Mouse (Mus musculus) hindbrain, embryonic 12.5 days (tissue): ENCODE measurements at regions not wholly inside any gene's neighbourhood (a gene's known extent, or its start where the extent isn't known, plus 50 kb on each side); places are given as distances from the start of the nearest gene placed in this dataset.
A peak's percentile ranks its signal among the peaks of the same experiment; 100 is the strongest.

ENCODE experiments used
- ATAC-seq: fragments of 200-750 bp; cut with Nextera tagmentation; 2 replicates; pipeline ENCODE4 v1.8.0; 2017; ENCODE audit warnings: moderate TSS enrichment; ENCODE audit not compliant: low FRiP score
- H3K27ac ChIP-seq: fragments of 300-500 bp; sonication (generic); 2 replicates; pipeline ENCODE4 v1.5.1; 2016; ENCODE audit warnings: mild to moderate bottlenecking
- H3K27me3 ChIP-seq: fragments of 300-500 bp; sonication (generic); 2 replicates; pipeline ENCODE4 v1.6.1; 2016; ENCODE audit warnings: mild to moderate bottlenecking
- H3K36me3 ChIP-seq: fragments of 300-500 bp; sonication (generic); 2 replicates; pipeline ENCODE4 v1.6.1; 2016; ENCODE audit warnings: mild to moderate bottlenecking
- H3K4me1 ChIP-seq: fragments of 300-500 bp; sonication (generic); 2 replicates; pipeline ENCODE4 v1.6.1; 2016
- H3K4me2 ChIP-seq: fragments of 300-500 bp; sonication (generic); replicated peaks from 2 replicates; pipeline ENCODE4 v1.6.1; 2016; ENCODE audit warnings: mild to moderate bottlenecking
- H3K4me3 ChIP-seq: fragments of 300-500 bp; sonication (generic); 2 replicates; pipeline ENCODE4 v1.5.1; 2016; ENCODE audit warnings: mild to moderate bottlenecking
- H3K9ac ChIP-seq: fragments of 300-500 bp; sonication (generic); 2 replicates; pipeline ENCODE4 v1.6.1; 2016; ENCODE audit warnings: mild to moderate bottlenecking, moderate library complexity
- H3K9me3 ChIP-seq: fragments of 300-500 bp; sonication (generic); replicated peaks from 2 replicates; pipeline ENCODE4 v1.6.1; 2016; ENCODE audit warnings: mild to moderate bottlenecking
- WGBS: fragments of 180-500 bp; shearing (Covaris S2); methylation state at CpG from one replicate; pipeline ENCODE4 v1.1.7; 2016; 5-methylcytosine and 5-hydroxymethylcytosine counted together

- no peak for ATAC-seq
- Histone ChIP-seq H3K9me3 (no peaks in the 10 kb centered on the region), H3K4me1 (peaks cover 31% of the 10 kb centered on the region), H3K4me3 (no peak overlapping the region), H3K36me3 (no peaks in the 10 kb centered on the region), H3K27ac (no peak overlapping the region), H3K9ac (no peak overlapping the region), H3K4me2 (no peak overlapping the region), H3K27me3 (no peaks in the 10 kb centered on the region)
- WGBS: 28% methylated on average over 10 of the region's 10 CpGs
Measured at GRCm38 (mm10) chr8:25389371-25389855, 565.2 kb upstream of the Adam5 start.

DNA sequence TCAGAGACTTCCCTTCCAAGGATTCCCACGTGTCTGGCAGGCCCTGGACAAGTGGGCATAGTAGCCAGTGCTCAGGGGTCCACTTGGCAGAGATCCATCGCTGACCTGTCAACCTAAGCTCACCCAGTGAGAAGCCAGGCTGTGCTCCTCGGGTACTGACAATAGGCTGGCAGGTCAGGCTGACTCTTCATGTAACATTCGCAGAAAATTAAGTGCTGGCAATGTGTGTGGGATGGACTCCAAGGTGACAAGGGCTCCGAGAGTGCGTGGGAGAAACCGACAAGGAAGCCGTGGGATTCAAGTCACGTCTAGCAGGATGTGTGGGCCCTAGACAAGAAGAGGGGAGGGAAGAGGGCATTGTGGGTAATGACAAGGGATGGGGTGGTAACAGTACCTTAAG lies 564.6 kb upstream of the Adam5 start:
- Histone ChIP-seq H3K4me3 (no peak overlapping the region), H3K27me3 (no peaks in the 10 kb centered on the region), H3K27ac (no peak overlapping the region), H3K4me2 (no peak overlapping the region), H3K4me1 (peaks cover 31% of the 10 kb centered on the region), H3K36me3 (no peaks in the 10 kb centered on the region), H3K9me3 (no peaks in the 10 kb centered on the region), H3K9ac (no peak overlapping the region)
- no peak for ATAC-seq
- 67% methylated on average over 9 of the region's 9 CpGs for WGBS

DNA sequence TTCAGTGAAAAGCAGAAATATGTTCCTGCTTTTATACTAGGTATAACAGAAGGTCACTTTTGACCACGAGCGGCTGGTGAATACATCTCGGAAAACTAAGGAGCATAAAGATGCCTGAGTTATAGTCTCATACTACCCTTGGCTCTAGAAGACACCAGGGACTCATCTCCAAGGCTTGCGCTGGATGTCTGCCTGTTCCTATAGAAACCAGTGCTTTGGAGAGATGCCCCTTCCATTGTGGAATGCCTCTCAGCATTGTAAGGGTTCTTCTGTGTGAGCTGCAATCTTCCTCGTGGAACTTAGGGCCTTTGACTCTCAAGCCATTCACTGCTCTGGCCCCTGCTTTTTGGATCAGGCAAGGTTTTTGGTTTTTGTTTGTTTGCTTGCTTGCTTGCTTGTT lies 561.0 kb upstream of the Adam5 start:
- peaks cover 14% of the 10 kb centered on the region for H3K4me1 ChIP-seq
- WGBS: 58% methylated on average over 5 of the region's 5 CpGs

DNA sequence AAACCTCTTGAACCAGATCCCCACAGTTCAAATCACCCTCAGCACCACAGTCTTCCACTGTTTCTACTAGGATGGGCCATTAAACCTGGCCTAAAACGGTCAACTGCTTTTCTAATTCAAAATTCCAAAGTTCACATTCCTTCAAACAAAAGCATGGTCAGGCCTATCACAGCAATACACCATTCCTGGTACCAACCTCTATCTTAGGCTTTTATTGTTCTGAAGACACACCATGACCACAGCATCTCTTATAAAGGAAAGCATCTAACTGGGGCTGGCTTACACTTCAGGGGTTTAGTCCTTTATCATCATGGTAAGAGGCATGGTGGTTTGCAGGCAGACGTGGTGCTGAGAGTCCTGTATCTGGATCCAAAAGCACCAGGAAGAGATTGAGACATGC lies 560.4 kb upstream of the Adam5 start:
- no peak for ATAC-seq
- no peak overlapping the region for H3K27ac ChIP-seq
- 66% methylated on average over 2 of the region's 2 CpGs for WGBS

More for the DNA sequence above, 561.0 kb upstream of the Adam5 start:
- Histone ChIP-seq H3K36me3 (no peaks in the 10 kb centered on the region), H3K9me3 (no peaks in the 10 kb centered on the region), H3K4me2 (no peak overlapping the region), H3K9ac (no peak overlapping the region), H3K27me3 (no peaks in the 10 kb centered on the region), H3K4me3 (no peak overlapping the region), H3K27ac (no peak overlapping the region)
- ATAC-seq: no peak

GRCm38 (mm10) chr8:25373276-25373675 lies 549.1 kb upstream of the Adam5 start:
- H3K36me3 ChIP-seq: no peaks in the 10 kb centered on the region
- peaks cover 8% of the 10 kb centered on the region for H3K4me1 ChIP-seq
- H3K4me3 ChIP-seq: no peak overlapping the region
- no peaks in the 10 kb centered on the region for H3K27me3 ChIP-seq
- H3K9me3 ChIP-seq: no peaks in the 10 kb centered on the region
- 81% methylated on average over 8 of the region's 8 CpGs for WGBS
- no peak overlapping the region for H3K9ac ChIP-seq
- ATAC-seq: no peak
- no peak overlapping the region for H3K27ac ChIP-seq
- H3K4me2 ChIP-seq: no peak overlapping the region

More for the DNA sequence above, 560.4 kb upstream of the Adam5 start:
- Histone ChIP-seq H3K9me3 (no peaks in the 10 kb centered on the region), H3K4me3 (no peak overlapping the region), H3K9ac (no peak overlapping the region), H3K4me1 (peaks cover 9% of the 10 kb centered on the region), H3K4me2 (no peak overlapping the region), H3K27me3 (no peaks in the 10 kb centered on the region), H3K36me3 (no peaks in the 10 kb centered on the region)

GRCm38 (mm10) chr8:25370947-25371346 lies 546.8 kb upstream of the Adam5 start:
- peaks cover 13% of the 10 kb centered on the region for H3K4me1 ChIP-seq
- H3K9ac ChIP-seq: no peak overlapping the region
- no peaks in the 10 kb centered on the region for H3K36me3 ChIP-seq
- no peak for ATAC-seq
- no peak overlapping the region for H3K27ac ChIP-seq
- WGBS: 42% methylated on average over 11 of the region's 11 CpGs
- H3K4me3 ChIP-seq: no peak overlapping the region
- H3K9me3 ChIP-seq: no peaks in the 10 kb centered on the region
- H3K27me3 ChIP-seq: no peaks in the 10 kb centered on the region
- H3K4me2 ChIP-seq: no peak overlapping the region

GRCm38 (mm10) chr8:25369331-25369730 lies 545.2 kb upstream of the Adam5 start:
- Histone ChIP-seq H3K36me3 (no peaks in the 10 kb centered on the region), H3K27ac (no peak overlapping the region), H3K27me3 (no peaks in the 10 kb centered on the region), H3K4me1 (peaks cover 13% of the 10 kb centered on the region), H3K4me2 (no peak overlapping the region), H3K9me3 (no peaks in the 10 kb centered on the region), H3K9ac (no peak overlapping the region), H3K4me3 (no peak overlapping the region)
- ATAC-seq: no peak
- WGBS: 90% methylated on average over 2 of the region's 2 CpGs

GRCm38 (mm10) chr8:25368561-25369091 lies 544.5 kb upstream of the Adam5 start:
- H3K27ac ChIP-seq: peak overlapping the region; percentile 67
- peaks cover 13% of the 10 kb centered on the region for H3K4me1 ChIP-seq
- no peaks in the 10 kb centered on the region for H3K27me3 ChIP-seq
- 3% methylated on average over 11 of the region's 11 CpGs for WGBS
- H3K9ac ChIP-seq: 0 out of 2 replicates have a peak overlapping the region, but pooled peaks have one; percentile 43
- no peaks in the 10 kb centered on the region for H3K36me3 ChIP-seq
- peak; percentile 40; the same call in 1 of the 2 replicates for ATAC-seq
- H3K4me2 ChIP-seq: peak overlapping the region; percentile 47
- H3K9me3 ChIP-seq: no peaks in the 10 kb centered on the region
- H3K4me3 ChIP-seq: peak overlapping the region; percentile 10; the same call in 1 of the 2 replicates

GRCm38 (mm10) chr8:25367806-25368549 lies 543.8 kb upstream of the Adam5 start:
- ATAC-seq: 0 out of 2 replicates have a peak, but pooled peaks have one; percentile 19
- peaks cover 13% of the 10 kb centered on the region for H3K4me1 ChIP-seq
- 18% methylated on average over 15 of the region's 15 CpGs for WGBS
- H3K27ac ChIP-seq: peak overlapping the region; percentile 67
- H3K9ac ChIP-seq: no peak overlapping the region; the same call in 1 of the 2 replicates
- H3K27me3 ChIP-seq: no peaks in the 10 kb centered on the region
- no peaks in the 10 kb centered on the region for H3K9me3 ChIP-seq
- no peak overlapping the region for H3K4me3 ChIP-seq
- H3K4me2 ChIP-seq: peak overlapping the region; percentile 47
- H3K36me3 ChIP-seq: no peaks in the 10 kb centered on the region

- no peaks in the 10 kb centered on the region for H3K36me3 ChIP-seq
Measured at GRCm38 (mm10) chr8:25366181-25366580, 542.0 kb upstream of the Adam5 start.

DNA sequence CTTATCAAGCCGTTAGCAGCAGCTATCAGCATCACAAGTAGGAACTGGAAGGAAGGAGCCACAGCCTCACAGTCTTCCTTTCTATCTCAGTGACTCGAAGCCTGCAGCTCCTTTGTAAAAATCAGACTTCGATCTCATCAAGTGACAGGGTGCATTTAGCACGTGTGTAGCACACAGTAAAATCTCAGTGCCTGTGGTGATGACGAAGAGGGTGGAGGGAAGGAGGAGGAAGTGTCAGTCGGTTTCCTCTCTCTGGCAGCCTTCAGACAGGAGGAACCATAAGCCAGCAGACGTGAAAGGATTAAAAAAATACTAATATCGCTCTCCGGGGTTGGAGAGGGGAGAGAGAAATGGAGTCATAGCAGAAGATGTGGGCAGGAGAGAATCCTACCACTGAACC lies 538.5 kb upstream of the Adam5 start:
- 71% methylated on average over 9 of the region's 9 CpGs for WGBS
- no peak for ATAC-seq

More at GRCm38 (mm10) chr8:25366181-25366580, 542.0 kb upstream of the Adam5 start:
- Histone ChIP-seq H3K4me1 (peaks cover 13% of the 10 kb centered on the region), H3K27me3 (no peaks in the 10 kb centered on the region), H3K4me3 (no peak overlapping the region), H3K9me3 (no peaks in the 10 kb centered on the region), H3K4me2 (no peak overlapping the region), H3K9ac (no peak overlapping the region), H3K27ac (no peak overlapping the region)
- no peak for ATAC-seq
- 32% methylated on average over 3 of the region's 3 CpGs for WGBS

GRCm38 (mm10) chr8:25362146-25362545 lies 538.0 kb upstream of the Adam5 start:
- Histone ChIP-seq H3K4me3 (no peak overlapping the region), H3K9me3 (no peaks in the 10 kb centered on the region), H3K36me3 (no peaks in the 10 kb centered on the region), H3K27me3 (no peaks in the 10 kb centered on the region), H3K4me1 (no peaks in the 10 kb centered on the region), H3K4me2 (no peak overlapping the region), H3K9ac (no peak overlapping the region), H3K27ac (no peak overlapping the region)
- ATAC-seq: no peak
- WGBS: 74% methylated on average over 4 of the region's 4 CpGs

More for the DNA sequence above, 538.5 kb upstream of the Adam5 start:
- Histone ChIP-seq H3K4me1 (no peaks in the 10 kb centered on the region), H3K4me3 (no peak overlapping the region), H3K36me3 (no peaks in the 10 kb centered on the region), H3K4me2 (no peak overlapping the region), H3K9me3 (no peaks in the 10 kb centered on the region), H3K9ac (no peak overlapping the region), H3K27ac (no peak overlapping the region), H3K27me3 (no peaks in the 10 kb centered on the region)

DNA sequence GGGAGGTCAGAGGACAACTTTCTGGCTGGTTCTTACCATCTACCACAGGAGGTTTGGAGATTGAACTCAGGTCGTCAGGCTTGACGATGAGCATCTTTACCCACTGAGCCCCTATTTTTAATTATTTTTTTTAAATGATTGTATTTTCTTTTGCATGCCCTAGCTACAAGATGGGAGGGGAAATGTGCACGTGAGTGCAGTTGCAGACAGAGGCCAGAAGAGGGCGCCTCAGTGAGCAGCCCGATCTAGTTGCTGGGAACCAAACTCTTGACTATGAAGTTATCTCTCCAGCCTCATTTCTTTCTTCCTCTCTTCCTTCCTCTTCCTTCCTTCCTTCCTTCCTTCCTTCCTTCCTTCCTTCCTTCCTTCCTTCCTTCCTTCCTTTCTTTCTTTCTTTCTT lies 537.3 kb upstream of the Adam5 start:
- no peak for ATAC-seq
- WGBS: 84% methylated on average over 5 of the region's 5 CpGs

More for the DNA sequence above, 537.3 kb upstream of the Adam5 start:
- Histone ChIP-seq H3K4me3 (no peak overlapping the region), H3K4me2 (no peak overlapping the region), H3K4me1 (no peaks in the 10 kb centered on the region), H3K9ac (no peak overlapping the region), H3K27ac (no peak overlapping the region), H3K36me3 (no peaks in the 10 kb centered on the region), H3K27me3 (no peaks in the 10 kb centered on the region), H3K9me3 (no peaks in the 10 kb centered on the region)
